Comparison of ENCODE assay signal across 18 mouse cellular contexts in the genomic region with DNA sequence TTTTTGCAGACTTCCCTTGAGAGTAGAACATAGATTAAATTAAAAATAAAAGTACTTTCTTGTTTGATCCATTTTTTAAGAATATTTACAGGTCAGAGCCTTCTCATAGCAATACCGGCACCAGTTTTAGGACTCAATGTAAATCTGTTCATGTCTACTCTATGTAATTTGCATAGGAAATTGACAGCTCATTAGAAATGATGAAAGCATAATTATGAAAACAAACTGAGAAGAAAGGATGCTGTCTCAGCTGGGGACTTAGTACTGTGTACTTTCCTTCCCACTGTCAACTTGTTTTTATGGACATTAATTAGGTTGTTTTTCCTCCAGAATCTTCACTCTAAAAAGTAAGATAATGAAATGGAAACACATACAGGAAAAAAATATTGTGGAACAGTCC.
"Had no signal": no experiment of that assay in that cellular context is flagged by ENCODE, and none has a peak within 500 bp of the region (broad histone marks: within the 10 kb centered on the region; RNA-seq: fewer than 3 reads in every experiment).

No protein-coding gene starts in this region.

- ATAC-seq: midbrain, embryonic 16.5 days had no signal

- H3K4me2 ChIP-seq: lung, embryonic 14.5 days; midbrain, embryonic 12.5 days; neural tube, embryonic 13.5 days; neural tube, embryonic 15.5 days had no signal

- H3K4me3 ChIP-seq: midbrain, embryonic 10.5 days; midbrain, embryonic 12.5 days; myocyte; neural tube, embryonic 13.5 days; neural tube, embryonic 15.5 days had no signal

- H3K9me3 ChIP-seq: midbrain, embryonic 10.5 days; midbrain, embryonic 12.5 days; neural tube, embryonic 13.5 days; neural tube, embryonic 15.5 days had no signal

- H3K9ac ChIP-seq: lung, embryonic 14.5 days; midbrain, embryonic 12.5 days; neural tube, embryonic 13.5 days; neural tube, embryonic 15.5 days had no signal

- H3K4me1 ChIP-seq: midbrain, embryonic 10.5 days; midbrain, embryonic 12.5 days; neural tube, embryonic 13.5 days; neural tube, embryonic 15.5 days had no signal

- H3K27me3 ChIP-seq: midbrain, embryonic 12.5 days; neural tube, embryonic 13.5 days; neural tube, embryonic 15.5 days had no signal

- DNase-seq: lung, adult 18-20 months; lung, embryonic 14.5 days; lung, postnatal 10 days; lung, postnatal 4 days; midbrain, embryonic 14.5 days; right cerebral cortex, adult 18-20 months; right cerebral cortex, postnatal 25 days; right cerebral cortex, postnatal 4 days; spleen, adult 18-20 months; thymus, adult 18-20 months; thymus, postnatal 14 days; thymus, postnatal 36 days had no signal

- H3K36me3 ChIP-seq: midbrain, embryonic 10.5 days; midbrain, embryonic 12.5 days; neural tube, embryonic 13.5 days; neural tube, embryonic 15.5 days had no signal

- H3K27ac ChIP-seq: midbrain, embryonic 10.5 days; midbrain, embryonic 12.5 days; neural tube, embryonic 13.5 days; neural tube, embryonic 15.5 days had no signal
